Mouse (Mus musculus): Measurements from ENCODE around the gene Cdh15. TPM values are rescaled to one million over a fixed set of nuclear protein-coding genes. Genes with fewer than 3 reads are reported as not detected.
A peak's percentile ranks its signal among the peaks of the same experiment; 100 is the strongest.

The Cdh15 gene
- polyA plus RNA-seq, 1 experiment from 2014 or later: 0.86 TPM

DNA sequence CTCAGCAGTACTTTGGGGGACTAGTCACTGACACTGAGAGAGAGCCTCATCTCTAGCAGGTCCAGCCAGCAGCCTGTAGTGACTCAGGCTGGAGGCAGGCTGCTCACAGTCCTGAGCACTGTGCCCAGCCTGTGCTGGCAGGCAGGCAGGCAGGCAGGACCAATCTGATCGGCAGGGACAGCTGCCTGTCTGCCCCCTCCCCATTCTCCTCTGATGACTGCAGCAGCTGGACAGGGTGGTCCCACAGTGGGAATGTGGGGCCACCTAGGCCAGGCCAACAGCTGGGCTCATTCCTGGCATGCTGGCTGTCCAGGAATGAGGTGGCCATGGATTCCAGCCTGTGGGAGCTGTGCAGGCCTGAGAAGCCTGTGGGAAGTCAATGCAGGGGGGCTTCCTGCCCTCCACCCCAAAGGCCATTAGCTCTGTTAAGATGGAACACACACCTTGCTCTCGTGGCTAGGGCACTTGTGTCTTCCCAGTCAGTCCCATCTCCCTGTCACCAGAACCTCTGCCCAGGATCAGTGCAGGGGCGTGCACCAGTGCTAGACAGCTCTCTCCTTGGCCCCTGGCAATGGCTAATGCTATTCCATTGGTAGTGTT, 3.0 kb downstream of the Cdh15 start:
- no peak overlapping the region for H3K9ac ChIP-seq (ENCODE audit: low read depth, low read length)
- H3K9me3 ChIP-seq (ENCODE audit: control insufficient read depth, low read length): no peaks in the 10 kb centered on the region
- DNase-seq (ENCODE audit: low spot score) (no peak), ATAC-seq (ENCODE audit: low FRiP score) (no peak)
- H3K4me3 ChIP-seq (ENCODE audit: low read depth, low read length): no peak overlapping the region
- H3K27me3 ChIP-seq (ENCODE audit: control insufficient read depth, insufficient read depth, low read length): no peaks in the 10 kb centered on the region
- 74% methylated on average over 3 of the region's 3 CpGs for WGBS
- H3K27ac ChIP-seq (ENCODE audit: low read depth, low read length): no peak overlapping the region
- peaks cover 11% of the 10 kb centered on the region for H3K4me1 ChIP-seq (replicated peaks; ENCODE audit: control insufficient read depth, insufficient read depth, low read length)
- H3K36me3 ChIP-seq (ENCODE audit: control insufficient read depth, insufficient read depth, low read length): no peaks in the 10 kb centered on the region
- H3K4me2 ChIP-seq (replicated peaks; ENCODE audit: low read depth, low read length): no peak overlapping the region

DNA sequence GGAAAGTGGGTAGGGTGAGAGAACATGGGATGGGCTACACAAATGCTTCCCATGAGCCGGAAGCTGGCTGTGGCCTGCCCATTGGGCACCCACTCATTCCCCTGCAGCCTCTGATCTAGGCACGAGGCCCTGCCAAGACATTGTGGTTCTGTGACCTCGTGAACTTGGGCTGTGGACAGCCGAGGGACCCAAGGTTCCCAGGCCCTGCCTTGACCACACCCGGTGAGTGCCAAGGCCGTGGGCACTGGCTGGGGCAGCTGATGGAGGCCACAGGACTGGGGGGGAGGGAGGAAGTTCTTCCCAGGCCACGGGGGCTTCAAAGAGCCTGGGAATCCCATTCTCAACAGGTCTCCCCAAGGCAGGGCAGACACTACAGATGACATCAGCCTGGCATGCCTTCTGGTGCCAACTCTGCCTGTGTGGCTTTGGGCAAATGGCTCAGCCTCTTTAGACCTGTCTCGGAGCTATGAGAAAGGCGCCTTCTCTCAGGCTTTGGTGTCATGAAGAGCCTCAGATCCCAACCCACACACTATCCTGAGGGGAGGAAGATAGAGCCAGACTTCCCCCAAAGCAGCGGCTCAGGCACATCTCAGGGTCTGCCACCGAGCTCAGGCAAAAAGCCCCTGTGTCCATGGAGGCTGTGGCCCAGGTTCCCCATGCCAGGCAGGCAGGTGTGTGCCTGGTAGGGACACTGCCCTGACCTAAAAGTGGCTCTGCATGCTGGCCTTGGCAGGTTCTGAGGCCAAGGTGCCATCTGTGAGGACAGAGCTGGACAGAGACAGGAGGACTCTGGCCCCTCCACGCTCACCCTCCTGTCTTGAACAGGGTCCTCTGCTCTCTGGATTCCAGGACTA, 4.2 kb downstream of the Cdh15 start:
- no peak overlapping the region for H3K4me3 ChIP-seq (ENCODE audit: low read depth, low read length)
- H3K9me3 ChIP-seq (ENCODE audit: control insufficient read depth, low read length): no peaks in the 10 kb centered on the region
- ATAC-seq (ENCODE audit: low FRiP score): no peak
- no peak overlapping the region for H3K9ac ChIP-seq (ENCODE audit: low read depth, low read length)
- H3K27me3 ChIP-seq (ENCODE audit: control insufficient read depth, insufficient read depth, low read length): no peaks in the 10 kb centered on the region
- H3K4me1 ChIP-seq (replicated peaks; ENCODE audit: control insufficient read depth, insufficient read depth, low read length): peaks cover 11% of the 10 kb centered on the region
- H3K36me3 ChIP-seq (ENCODE audit: control insufficient read depth, insufficient read depth, low read length): no peaks in the 10 kb centered on the region
- no peak overlapping the region for H3K27ac ChIP-seq (ENCODE audit: low read depth, low read length)
- WGBS: 90% methylated on average over 12 of the region's 12 CpGs
- no peak overlapping the region for H3K4me2 ChIP-seq (replicated peaks; ENCODE audit: low read depth, low read length)
- DNase-seq (ENCODE audit: low spot score): no peak

DNA sequence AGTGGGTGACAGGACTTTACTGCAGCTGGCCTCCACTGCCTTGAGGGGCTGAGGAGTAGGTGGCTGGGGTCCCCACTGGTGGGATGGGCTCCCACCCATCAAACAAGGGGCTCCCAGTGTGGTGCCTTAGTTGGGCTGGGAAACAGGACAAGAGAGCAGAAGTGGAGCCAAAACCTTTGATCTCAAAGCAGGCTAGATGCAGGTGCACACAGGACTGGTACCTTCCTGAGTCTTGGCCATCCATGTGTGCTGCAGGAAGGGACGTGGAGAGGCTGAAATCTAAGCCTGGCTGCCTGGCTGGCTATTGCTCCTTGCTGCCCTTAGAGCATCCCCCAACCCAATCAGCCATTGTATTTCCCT, 4.8 kb downstream of the Cdh15 start:
- Histone ChIP-seq H3K27ac (ENCODE audit: low read depth, low read length) (no peak overlapping the region), H3K27me3 (ENCODE audit: control insufficient read depth, insufficient read depth, low read length) (no peaks in the 10 kb centered on the region), H3K4me3 (ENCODE audit: low read depth, low read length) (no peak overlapping the region), H3K4me1 (replicated peaks; ENCODE audit: control insufficient read depth, insufficient read depth, low read length) (peaks cover 11% of the 10 kb centered on the region), H3K36me3 (ENCODE audit: control insufficient read depth, insufficient read depth, low read length) (no peaks in the 10 kb centered on the region), H3K9ac (ENCODE audit: low read depth, low read length) (no peak overlapping the region), H3K4me2 (replicated peaks; ENCODE audit: low read depth, low read length) (no peak overlapping the region), H3K9me3 (ENCODE audit: control insufficient read depth, low read length) (no peaks in the 10 kb centered on the region)
- ATAC-seq (ENCODE audit: low FRiP score) (no peak), DNase-seq (ENCODE audit: low spot score) (no peak)
- WGBS: 56% methylated on average over 1 of the region's 1 CpGs

DNA sequence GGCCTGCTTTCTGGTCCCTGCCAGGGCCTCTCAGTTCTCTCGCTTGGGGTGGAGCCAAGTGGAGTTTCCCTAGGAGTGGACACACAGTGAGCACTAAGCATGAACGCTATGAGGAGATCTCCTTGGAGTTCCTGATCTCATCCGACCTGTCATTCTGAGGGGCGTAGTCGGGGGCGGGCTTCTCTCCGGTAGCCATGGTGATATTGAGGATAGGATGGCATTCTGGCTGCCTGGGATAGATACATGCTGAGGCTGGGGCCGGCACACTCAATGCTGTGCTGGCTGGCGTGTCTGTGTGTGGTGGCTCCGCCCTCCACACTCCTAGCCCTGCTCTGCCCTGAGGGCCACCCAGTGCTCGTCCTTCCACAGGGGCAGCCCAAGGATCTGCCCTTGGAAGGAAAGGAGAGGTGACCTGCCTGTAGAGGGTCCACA, 5.6 kb downstream of the Cdh15 start:
- Histone ChIP-seq H3K27ac (ENCODE audit: low read depth, low read length) (no peak overlapping the region), H3K4me2 (replicated peaks; ENCODE audit: low read depth, low read length) (no peak overlapping the region), H3K4me3 (ENCODE audit: low read depth, low read length) (no peak overlapping the region), H3K4me1 (replicated peaks; ENCODE audit: control insufficient read depth, insufficient read depth, low read length) (peaks cover 11% of the 10 kb centered on the region), H3K36me3 (ENCODE audit: control insufficient read depth, insufficient read depth, low read length) (no peaks in the 10 kb centered on the region), H3K9ac (ENCODE audit: low read depth, low read length) (peak overlapping the region; percentile 42; the same call in 1 of the 2 replicates), H3K27me3 (ENCODE audit: control insufficient read depth, insufficient read depth, low read length) (no peaks in the 10 kb centered on the region), H3K9me3 (ENCODE audit: control insufficient read depth, low read length) (no peaks in the 10 kb centered on the region)
- DNase-seq (ENCODE audit: low spot score) (peak; percentile 70), ATAC-seq (ENCODE audit: low FRiP score) (peak; percentile 88)
- WGBS: 10% methylated on average over 11 of the region's 11 CpGs

DNA sequence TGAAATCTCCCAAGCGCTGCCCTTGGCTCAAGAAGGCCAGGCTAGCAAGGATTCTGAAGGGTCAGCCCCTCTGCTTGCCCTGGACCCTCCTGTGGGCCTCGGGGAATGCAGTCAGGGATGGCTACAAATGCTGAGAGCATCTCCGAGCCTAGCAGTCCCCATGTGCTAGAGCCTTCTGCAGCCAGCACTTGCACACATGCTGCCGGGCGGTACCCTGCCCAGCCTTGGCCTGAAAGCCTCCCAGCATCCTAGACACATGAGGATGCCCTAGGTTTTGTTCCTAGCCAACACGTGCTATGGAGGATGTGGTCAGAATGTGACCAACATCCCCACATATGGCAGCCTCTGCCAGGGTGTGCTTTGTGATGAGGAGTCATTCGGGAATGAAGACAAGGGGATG, 6.6 kb downstream of the Cdh15 start:
- peaks cover 11% of the 10 kb centered on the region for H3K4me1 ChIP-seq (replicated peaks; ENCODE audit: control insufficient read depth, insufficient read depth, low read length)
- H3K9ac ChIP-seq (ENCODE audit: low read depth, low read length): no peak overlapping the region
- H3K27me3 ChIP-seq (ENCODE audit: control insufficient read depth, insufficient read depth, low read length): no peaks in the 10 kb centered on the region
- H3K27ac ChIP-seq (ENCODE audit: low read depth, low read length): no peak overlapping the region
- no peaks in the 10 kb centered on the region for H3K9me3 ChIP-seq (ENCODE audit: control insufficient read depth, low read length)
- 76% methylated on average over 7 of the region's 7 CpGs for WGBS
- H3K36me3 ChIP-seq (ENCODE audit: control insufficient read depth, insufficient read depth, low read length): no peaks in the 10 kb centered on the region
- DNase-seq (ENCODE audit: low spot score) (no peak), ATAC-seq (ENCODE audit: low FRiP score) (no peak)
- no peak overlapping the region for H3K4me3 ChIP-seq (ENCODE audit: low read depth, low read length)
- H3K4me2 ChIP-seq (replicated peaks; ENCODE audit: low read depth, low read length): no peak overlapping the region

DNA sequence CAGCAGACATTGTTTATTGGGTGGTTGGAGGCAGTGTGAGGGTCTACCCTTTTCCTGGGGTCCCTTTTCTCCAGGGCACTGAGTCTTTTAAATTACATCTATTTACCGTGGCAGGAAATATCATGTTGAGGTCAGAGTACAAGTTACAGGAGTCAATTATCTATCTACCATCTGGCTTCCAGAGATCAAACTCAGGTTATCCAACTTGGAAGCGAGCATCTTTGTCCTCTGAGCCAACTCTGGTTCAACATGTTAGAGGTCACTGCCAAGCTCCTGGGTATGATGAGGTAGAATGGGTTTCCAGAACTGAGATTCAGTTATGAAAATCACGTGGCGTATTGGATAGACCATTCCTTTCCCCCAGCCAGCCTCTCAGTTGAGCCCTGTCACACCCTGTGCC, 7.4 kb downstream of the Cdh15 start:
- no peaks in the 10 kb centered on the region for H3K36me3 ChIP-seq (ENCODE audit: control insufficient read depth, insufficient read depth, low read length)
- peaks cover 11% of the 10 kb centered on the region for H3K4me1 ChIP-seq (replicated peaks; ENCODE audit: control insufficient read depth, insufficient read depth, low read length)
- no peaks in the 10 kb centered on the region for H3K9me3 ChIP-seq (ENCODE audit: control insufficient read depth, low read length)
- H3K9ac ChIP-seq (ENCODE audit: low read depth, low read length): no peak overlapping the region
- H3K27me3 ChIP-seq (ENCODE audit: control insufficient read depth, insufficient read depth, low read length): no peaks in the 10 kb centered on the region
- H3K4me3 ChIP-seq (ENCODE audit: low read depth, low read length): no peak overlapping the region
- DNase-seq (ENCODE audit: low spot score) (no peak), ATAC-seq (ENCODE audit: low FRiP score) (no peak)
- no peak overlapping the region for H3K27ac ChIP-seq (ENCODE audit: low read depth, low read length)
- 82% methylated on average over 4 of the region's 4 CpGs for WGBS
- no peak overlapping the region for H3K4me2 ChIP-seq (replicated peaks; ENCODE audit: low read depth, low read length)

DNA sequence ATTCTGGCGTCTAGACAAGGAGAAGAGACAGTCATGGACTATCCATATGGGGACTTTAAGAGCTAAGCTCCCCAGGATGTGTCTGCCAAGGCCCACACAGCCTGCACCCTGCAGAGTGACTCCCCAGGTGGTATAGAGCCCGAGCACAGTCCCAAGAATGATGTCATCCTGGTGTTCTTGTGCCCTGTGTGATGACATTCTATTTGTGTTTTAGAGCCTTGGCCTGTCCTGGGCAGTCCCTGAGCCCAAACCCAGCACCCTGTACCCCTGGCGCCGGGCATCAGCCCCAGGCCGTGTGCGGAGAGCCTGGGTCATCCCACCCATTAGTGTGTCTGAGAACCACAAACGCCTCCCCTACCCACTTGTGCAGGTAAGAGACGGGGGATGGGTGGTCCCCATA, 8.5 kb downstream of the Cdh15 start:
- H3K9ac ChIP-seq (ENCODE audit: low read depth, low read length): no peak overlapping the region
- no peaks in the 10 kb centered on the region for H3K27me3 ChIP-seq (ENCODE audit: control insufficient read depth, insufficient read depth, low read length)
- no peaks in the 10 kb centered on the region for H3K9me3 ChIP-seq (ENCODE audit: control insufficient read depth, low read length)
- H3K4me1 ChIP-seq (replicated peaks; ENCODE audit: control insufficient read depth, insufficient read depth, low read length): peaks cover 11% of the 10 kb centered on the region
- ATAC-seq (ENCODE audit: low FRiP score): no peak
- H3K27ac ChIP-seq (ENCODE audit: low read depth, low read length): no peak overlapping the region
- no peak overlapping the region for H3K4me2 ChIP-seq (replicated peaks; ENCODE audit: low read depth, low read length)
- WGBS: 84% methylated on average over 8 of the region's 8 CpGs
- H3K4me3 ChIP-seq (ENCODE audit: low read depth, low read length): no peak overlapping the region
- no peak for DNase-seq (ENCODE audit: low spot score)
- no peaks in the 10 kb centered on the region for H3K36me3 ChIP-seq (ENCODE audit: control insufficient read depth, insufficient read depth, low read length)

DNA sequence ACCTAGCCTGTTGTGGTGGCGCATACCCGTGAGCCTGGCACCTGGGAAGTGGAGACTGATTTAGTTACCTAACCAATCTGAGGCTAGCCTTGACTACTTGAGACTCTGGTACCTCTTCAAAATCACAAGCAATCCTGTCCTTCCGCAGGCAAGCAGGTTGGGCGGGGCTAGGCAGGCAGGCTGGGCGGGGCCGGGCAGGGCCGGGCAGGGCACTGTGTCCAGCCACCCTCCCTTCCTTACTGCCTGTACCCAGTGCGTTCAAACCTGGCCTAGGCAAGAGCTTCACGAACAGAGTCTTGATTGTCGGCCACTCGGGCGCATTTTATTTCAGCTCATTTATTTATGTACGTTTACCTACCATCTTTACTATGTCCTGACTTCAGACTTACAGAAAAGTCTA, 12.1 kb downstream of the Cdh15 start:
- ATAC-seq (ENCODE audit: low FRiP score): no peak
- H3K27me3 ChIP-seq (ENCODE audit: control insufficient read depth, insufficient read depth, low read length): no peaks in the 10 kb centered on the region
- no peak overlapping the region for H3K4me2 ChIP-seq (replicated peaks; ENCODE audit: low read depth, low read length)
- H3K4me1 ChIP-seq (replicated peaks; ENCODE audit: control insufficient read depth, insufficient read depth, low read length): no peaks in the 10 kb centered on the region
- H3K9me3 ChIP-seq (ENCODE audit: control insufficient read depth, low read length): no peaks in the 10 kb centered on the region
- H3K9ac ChIP-seq (ENCODE audit: low read depth, low read length): no peak overlapping the region
- H3K36me3 ChIP-seq (ENCODE audit: control insufficient read depth, insufficient read depth, low read length): no peaks in the 10 kb centered on the region
- H3K4me3 ChIP-seq (ENCODE audit: low read depth, low read length): no peak overlapping the region
- H3K27ac ChIP-seq (ENCODE audit: low read depth, low read length): no peak overlapping the region
- WGBS: 61% methylated on average over 13 of the region's 13 CpGs
- DNase-seq (ENCODE audit: low spot score): no peak

DNA sequence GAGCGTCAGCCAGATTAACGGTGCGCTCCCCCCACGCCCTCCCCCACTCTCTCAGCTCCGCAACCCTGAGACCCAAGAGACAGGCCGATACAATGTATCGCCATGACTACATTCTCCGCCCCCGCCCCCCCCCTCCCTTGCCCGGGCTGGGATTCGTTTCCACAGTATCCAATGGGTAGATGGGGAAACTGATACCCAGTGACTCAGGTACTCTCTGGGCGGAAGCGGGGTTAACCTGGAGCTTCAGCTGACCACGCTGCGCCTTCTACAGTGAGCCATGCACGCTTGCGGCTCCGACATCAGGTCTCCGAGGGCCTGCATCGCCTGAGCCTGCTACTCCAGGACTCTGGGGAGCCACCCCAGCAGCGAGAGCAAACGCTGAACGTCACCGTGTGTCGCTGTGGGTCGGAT, 17.0 kb downstream of the Cdh15 start:
- Histone ChIP-seq H3K27ac (ENCODE audit: low read depth, low read length) (no peak overlapping the region), H3K9ac (ENCODE audit: low read depth, low read length) (peak overlapping the region; percentile 15; the same call in 1 of the 2 replicates)
- ATAC-seq (ENCODE audit: low FRiP score): peak; percentile 35; the same call in 1 of the 2 replicates

More for the DNA sequence above, 17.0 kb downstream of the Cdh15 start:
- 51% methylated on average over 26 of the region's 26 CpGs for WGBS
- Histone ChIP-seq H3K4me3 (ENCODE audit: low read depth, low read length) (peak overlapping the region; percentile 14; the same call in 1 of the 2 replicates), H3K36me3 (ENCODE audit: control insufficient read depth, insufficient read depth, low read length) (no peaks in the 10 kb centered on the region), H3K4me1 (replicated peaks; ENCODE audit: control insufficient read depth, insufficient read depth, low read length) (no peaks in the 10 kb centered on the region), H3K4me2 (replicated peaks; ENCODE audit: low read depth, low read length) (peak overlapping the region; percentile 36), H3K9me3 (ENCODE audit: control insufficient read depth, low read length) (no peaks in the 10 kb centered on the region), H3K27me3 (ENCODE audit: control insufficient read depth, insufficient read depth, low read length) (no peaks in the 10 kb centered on the region)
- DNase-seq (ENCODE audit: low spot score): peak; percentile 24
